Mouse (Mus musculus): ENCODE measurements at regions not wholly inside any gene's neighbourhood (a gene's known extent, or its start where the extent isn't known, plus 50 kb on each side); places are given as distances from the start of the nearest gene placed in this dataset.

DNA sequence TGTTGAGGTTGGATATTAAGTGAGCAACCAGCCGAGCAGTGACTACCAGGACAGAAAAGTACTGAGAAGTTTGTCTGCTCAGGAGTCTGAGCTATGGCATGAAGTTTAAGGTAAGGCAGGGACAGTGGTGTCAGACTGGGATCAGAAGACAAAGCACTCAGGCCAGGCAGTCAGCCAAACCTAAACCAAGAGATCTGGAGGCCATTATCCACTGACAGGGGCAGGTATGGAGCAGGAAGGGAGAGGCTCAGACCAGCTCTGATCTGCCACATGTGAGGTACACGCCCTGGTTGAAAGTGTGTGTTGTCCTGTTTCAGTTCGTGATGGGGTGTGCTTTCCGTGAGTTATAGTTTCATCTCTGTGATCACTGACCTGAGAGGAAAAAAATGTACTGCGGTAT is 437.2 kb upstream of the Trpc7 start:
- H3K4me3 ChIP-seq (ENCODE audit: low read depth, low read length) = no peak overlapping the region
- H3K4me2 ChIP-seq (ENCODE audit: low read depth, severe bottlenecking) = no peak overlapping the region
- H3K4me1 ChIP-seq (ENCODE audit: control insufficient read depth, insufficient read depth, low read length) = no peaks in the 10 kb centered on the region
- no peak for ATAC-seq (ENCODE audit: insufficient number of reproducible peaks, low FRiP score, low TSS enrichment, low read depth)
- 90% methylated on average over 5 of the region's 5 CpGs for WGBS
- H3K27me3 ChIP-seq (ENCODE audit: control insufficient read depth, insufficient read depth, low read length) = no peaks in the 10 kb centered on the region
- no peak overlapping the region for H3K9ac ChIP-seq (ENCODE audit: low read length)
- H3K27ac ChIP-seq (replicated peaks; ENCODE audit: low read depth, low read length) = no peak overlapping the region
- H3K9me3 ChIP-seq (ENCODE audit: control insufficient read depth, low read length) = no peaks in the 10 kb centered on the region
- no peaks in the 10 kb centered on the region for H3K36me3 ChIP-seq (ENCODE audit: control insufficient read depth, insufficient read depth, low read length)
- no peak for DNase-seq (ENCODE audit: low spot score)

DNA sequence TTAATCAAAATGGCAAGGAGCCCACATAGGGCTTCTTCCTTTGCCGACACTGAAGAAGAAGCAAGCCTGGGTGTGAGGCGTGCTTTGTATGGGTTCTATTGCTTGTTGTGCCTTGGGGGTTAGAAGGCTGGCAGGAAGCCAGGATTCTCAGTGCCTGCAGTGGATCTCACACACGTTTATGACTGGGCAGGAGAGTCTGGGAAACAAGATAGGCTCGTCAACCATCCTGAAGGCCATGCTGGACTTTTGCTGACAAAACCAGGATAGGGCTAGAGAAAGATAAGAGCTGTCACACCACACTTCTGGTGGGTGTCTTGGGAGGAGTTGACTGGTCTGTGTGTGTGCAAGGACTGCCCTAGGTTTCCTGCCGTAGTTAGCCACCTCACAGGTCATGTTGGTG is 436.1 kb upstream of the Trpc7 start:
- Histone ChIP-seq H3K4me3 (ENCODE audit: low read depth, low read length) (no peak overlapping the region), H3K9me3 (ENCODE audit: control insufficient read depth, low read length) (no peaks in the 10 kb centered on the region)

DNA sequence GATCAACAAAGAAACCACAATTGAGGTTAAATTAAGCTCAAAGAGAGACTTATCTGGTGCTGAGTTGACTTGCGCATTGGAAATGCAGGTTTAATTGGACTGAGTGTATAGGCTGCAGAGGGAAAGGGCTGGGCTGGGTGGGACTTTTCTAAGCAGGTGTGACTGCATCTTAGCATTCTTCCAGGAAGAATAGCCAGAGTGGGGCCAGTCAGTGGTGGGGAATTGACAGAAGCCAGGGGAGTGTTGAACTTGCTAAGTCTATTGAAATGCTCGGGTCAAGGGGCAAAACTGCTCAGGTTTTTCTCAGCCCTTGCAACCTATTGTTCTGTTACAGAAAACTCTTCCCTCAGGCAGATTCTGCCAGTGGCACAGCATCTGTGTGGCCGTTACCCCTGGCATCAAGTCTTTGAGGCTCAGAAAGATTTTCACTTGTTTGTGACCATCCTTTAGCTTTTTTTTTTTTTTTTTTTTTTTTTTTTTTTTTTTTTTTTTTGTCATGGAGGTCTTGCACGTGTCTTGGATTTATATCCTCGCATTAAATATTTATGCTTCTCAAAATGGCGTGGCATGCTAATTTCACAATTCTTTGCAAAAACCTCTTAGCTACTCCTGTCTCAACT is 429.6 kb upstream of the Trpc7 start:
- H3K9ac ChIP-seq (ENCODE audit: low read length) = no peak overlapping the region
- H3K4me1 ChIP-seq (ENCODE audit: control insufficient read depth, insufficient read depth, low read length) = no peaks in the 10 kb centered on the region
- no peaks in the 10 kb centered on the region for H3K27me3 ChIP-seq (ENCODE audit: control insufficient read depth, insufficient read depth, low read length)
- H3K4me3 ChIP-seq (ENCODE audit: low read depth, low read length) = no peak overlapping the region
- DNase-seq (ENCODE audit: low spot score) (no peak), ATAC-seq (ENCODE audit: insufficient number of reproducible peaks, low FRiP score, low TSS enrichment, low read depth) (no peak)
- 82% methylated on average over 6 of the region's 6 CpGs for WGBS
- H3K4me2 ChIP-seq (ENCODE audit: low read depth, severe bottlenecking) = no peak overlapping the region
- no peak overlapping the region for H3K27ac ChIP-seq (replicated peaks; ENCODE audit: low read depth, low read length)
- H3K9me3 ChIP-seq (ENCODE audit: control insufficient read depth, low read length) = no peaks in the 10 kb centered on the region
- no peaks in the 10 kb centered on the region for H3K36me3 ChIP-seq (ENCODE audit: control insufficient read depth, insufficient read depth, low read length)

More for the DNA sequence above, 436.1 kb upstream of the Trpc7 start:
- DNase-seq (ENCODE audit: low spot score) (no peak), ATAC-seq (ENCODE audit: insufficient number of reproducible peaks, low FRiP score, low TSS enrichment, low read depth) (no peak)
- no peak overlapping the region for H3K27ac ChIP-seq (replicated peaks; ENCODE audit: low read depth, low read length)
- H3K4me2 ChIP-seq (ENCODE audit: low read depth, severe bottlenecking) = no peak overlapping the region
- no peaks in the 10 kb centered on the region for H3K36me3 ChIP-seq (ENCODE audit: control insufficient read depth, insufficient read depth, low read length)
- 71% methylated on average over 5 of the region's 5 CpGs for WGBS
- no peaks in the 10 kb centered on the region for H3K27me3 ChIP-seq (ENCODE audit: control insufficient read depth, insufficient read depth, low read length)
- no peak overlapping the region for H3K9ac ChIP-seq (ENCODE audit: low read length)
- H3K4me1 ChIP-seq (ENCODE audit: control insufficient read depth, insufficient read depth, low read length) = no peaks in the 10 kb centered on the region

DNA sequence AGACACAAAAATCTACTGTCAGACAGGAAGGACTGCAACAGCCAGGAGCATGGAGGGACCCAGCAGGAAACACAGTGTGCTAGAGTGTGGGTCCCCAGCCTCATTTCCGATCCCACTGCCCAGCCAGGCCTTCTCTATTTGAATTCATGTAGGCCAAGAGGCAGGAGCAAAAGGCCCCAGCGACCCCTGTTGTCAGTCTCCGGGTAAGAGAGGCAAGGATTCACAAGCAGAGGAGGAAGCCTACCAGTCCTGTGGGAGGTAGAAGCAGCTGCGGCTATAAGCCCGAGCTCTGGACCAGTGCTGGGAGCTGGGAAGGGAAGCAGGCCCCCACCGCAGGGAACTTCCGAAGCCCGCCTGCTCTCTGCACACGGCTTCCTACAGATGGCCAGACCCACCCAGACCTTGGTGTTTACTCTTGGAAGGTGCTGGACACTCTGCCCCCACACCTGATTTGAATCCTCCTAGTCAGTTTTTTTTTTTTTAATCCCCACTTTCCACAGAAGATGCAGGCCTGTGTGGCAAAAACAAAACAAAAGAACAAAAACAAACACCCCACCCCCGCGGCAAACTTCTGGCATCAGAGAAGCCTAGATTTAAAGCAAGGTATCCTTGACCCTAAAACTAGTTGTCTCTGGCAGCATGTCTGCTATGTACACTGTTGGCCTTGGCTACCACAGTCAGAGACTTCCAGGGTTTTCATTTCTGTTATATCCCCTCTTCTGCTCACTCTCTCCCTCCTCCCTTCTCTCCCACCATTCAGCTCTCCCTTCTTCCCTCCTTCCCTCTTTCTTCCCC is 420.6 kb upstream of the Trpc7 start:
- Histone ChIP-seq H3K9ac (ENCODE audit: low read length) (peak overlapping the region; percentile 59; the same call in 1 of the 2 replicates), H3K9me3 (ENCODE audit: control insufficient read depth, low read length) (no peaks in the 10 kb centered on the region), H3K27me3 (ENCODE audit: control insufficient read depth, insufficient read depth, low read length) (no peaks in the 10 kb centered on the region), H3K36me3 (ENCODE audit: control insufficient read depth, insufficient read depth, low read length) (no peaks in the 10 kb centered on the region), H3K4me1 (ENCODE audit: control insufficient read depth, insufficient read depth, low read length) (peaks cover 4% of the 10 kb centered on the region), H3K4me2 (ENCODE audit: low read depth, severe bottlenecking) (no peak overlapping the region), H3K4me3 (ENCODE audit: low read depth, low read length) (no peak overlapping the region), H3K27ac (replicated peaks; ENCODE audit: low read depth, low read length) (no peak overlapping the region; the same call in 1 of the 2 replicates)
- no peak for ATAC-seq (ENCODE audit: insufficient number of reproducible peaks, low FRiP score, low TSS enrichment, low read depth)
- peak; percentile 54 for DNase-seq (ENCODE audit: low spot score)
- WGBS = 25% methylated on average over 11 of the region's 11 CpGs

DNA sequence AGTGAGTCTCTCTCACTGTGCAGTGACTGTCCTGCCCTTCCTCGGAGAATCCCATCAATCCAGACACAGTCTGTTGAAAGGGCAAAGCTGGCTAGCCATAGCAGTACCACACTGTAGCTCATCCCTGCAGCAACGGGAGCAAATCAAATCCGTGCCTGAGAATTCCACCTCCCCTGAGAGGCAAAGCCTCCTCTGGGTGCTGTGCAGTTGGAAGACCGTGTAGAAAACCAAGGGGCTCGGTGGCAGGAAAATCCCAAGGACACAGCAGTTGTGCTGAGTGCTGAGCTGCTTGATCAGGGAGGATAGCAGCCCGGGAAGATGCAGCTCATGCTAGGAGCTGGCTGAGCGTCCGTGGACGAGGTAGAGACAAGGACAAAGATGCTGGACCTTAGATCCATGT is 418.7 kb upstream of the Trpc7 start:
- Histone ChIP-seq H3K9me3 (ENCODE audit: control insufficient read depth, low read length) (no peaks in the 10 kb centered on the region), H3K27me3 (ENCODE audit: control insufficient read depth, insufficient read depth, low read length) (no peaks in the 10 kb centered on the region), H3K4me1 (ENCODE audit: control insufficient read depth, insufficient read depth, low read length) (peaks cover 4% of the 10 kb centered on the region), H3K4me2 (ENCODE audit: low read depth, severe bottlenecking) (no peak overlapping the region), H3K9ac (ENCODE audit: low read length) (no peak overlapping the region), H3K4me3 (ENCODE audit: low read depth, low read length) (no peak overlapping the region), H3K27ac (replicated peaks; ENCODE audit: low read depth, low read length) (no peak overlapping the region), H3K36me3 (ENCODE audit: control insufficient read depth, insufficient read depth, low read length) (no peaks in the 10 kb centered on the region)
- DNase-seq (ENCODE audit: low spot score) (no peak), ATAC-seq (ENCODE audit: insufficient number of reproducible peaks, low FRiP score, low TSS enrichment, low read depth) (no peak)
- 56% methylated on average over 9 of the region's 9 CpGs for WGBS

- H3K4me1 ChIP-seq (ENCODE audit: control insufficient read depth, insufficient read depth, low read length) = peaks cover 4% of the 10 kb centered on the region
- WGBS = 58% methylated on average over 2 of the region's 2 CpGs
- no peak overlapping the region for H3K9ac ChIP-seq (ENCODE audit: low read length)
- no peaks in the 10 kb centered on the region for H3K9me3 ChIP-seq (ENCODE audit: control insufficient read depth, low read length)
- no peaks in the 10 kb centered on the region for H3K27me3 ChIP-seq (ENCODE audit: control insufficient read depth, insufficient read depth, low read length)
- H3K27ac ChIP-seq (replicated peaks; ENCODE audit: low read depth, low read length) = no peak overlapping the region
- ATAC-seq (ENCODE audit: insufficient number of reproducible peaks, low FRiP score, low TSS enrichment, low read depth) = no peak
- no peak overlapping the region for H3K4me2 ChIP-seq (ENCODE audit: low read depth, severe bottlenecking)
- no peak for DNase-seq (ENCODE audit: low spot score)
- no peaks in the 10 kb centered on the region for H3K36me3 ChIP-seq (ENCODE audit: control insufficient read depth, insufficient read depth, low read length)
- H3K4me3 ChIP-seq (ENCODE audit: low read depth, low read length) = no peak overlapping the region
Measured at GRCm38 (mm10) chr13:57313731-57314130, 417.9 kb upstream of the Trpc7 start.

DNA sequence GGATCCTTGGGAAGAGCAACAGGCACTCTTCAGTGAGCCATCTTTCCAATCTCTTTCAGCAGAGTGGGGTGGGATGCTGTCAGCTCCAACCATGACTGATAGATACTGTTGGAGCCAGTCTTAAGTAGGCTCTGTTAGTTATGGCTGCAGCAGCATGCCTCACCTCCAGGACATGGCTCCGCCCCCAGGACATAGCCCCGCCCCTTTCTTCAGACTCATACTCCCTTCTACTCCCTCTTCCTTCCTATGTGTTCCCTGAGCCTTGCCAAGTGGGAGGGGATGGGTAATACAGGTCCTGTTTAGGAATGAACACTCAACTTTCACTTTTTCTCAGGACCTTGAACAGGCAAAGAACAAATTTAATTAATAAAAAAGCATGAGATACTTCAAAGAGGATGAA is 415.4 kb upstream of the Trpc7 start:
- Histone ChIP-seq H3K4me2 (ENCODE audit: low read depth, severe bottlenecking) (no peak overlapping the region), H3K9ac (ENCODE audit: low read length) (no peak overlapping the region), H3K4me3 (ENCODE audit: low read depth, low read length) (no peak overlapping the region), H3K36me3 (ENCODE audit: control insufficient read depth, insufficient read depth, low read length) (no peaks in the 10 kb centered on the region), H3K4me1 (ENCODE audit: control insufficient read depth, insufficient read depth, low read length) (peaks cover 4% of the 10 kb centered on the region), H3K27me3 (ENCODE audit: control insufficient read depth, insufficient read depth, low read length) (no peaks in the 10 kb centered on the region), H3K9me3 (ENCODE audit: control insufficient read depth, low read length) (no peaks in the 10 kb centered on the region), H3K27ac (replicated peaks; ENCODE audit: low read depth, low read length) (no peak overlapping the region)
- 46% methylated on average over 2 of the region's 2 CpGs for WGBS
- ATAC-seq (ENCODE audit: insufficient number of reproducible peaks, low FRiP score, low TSS enrichment, low read depth) = no peak
- no peak for DNase-seq (ENCODE audit: low spot score)

DNA sequence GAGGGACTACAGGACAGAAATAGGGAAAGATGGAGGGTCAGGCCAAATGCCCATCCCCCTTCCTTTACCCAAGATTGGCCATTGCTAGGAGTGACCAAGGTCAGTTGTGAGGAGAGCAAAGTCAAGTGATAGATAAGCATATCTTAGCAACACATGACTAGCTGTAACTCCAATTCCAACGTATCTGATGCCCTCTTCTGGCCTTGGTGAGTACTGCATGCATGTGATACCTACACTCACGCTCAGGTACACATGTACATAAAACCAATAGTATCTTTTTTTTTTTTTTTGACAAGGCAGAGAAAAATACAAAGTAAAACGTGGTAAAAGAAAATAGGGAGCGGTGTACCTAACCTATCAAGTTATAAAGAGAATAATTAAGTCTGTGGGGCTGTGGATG is 413.8 kb upstream of the Trpc7 start:
- Histone ChIP-seq H3K27me3 (ENCODE audit: control insufficient read depth, insufficient read depth, low read length) (no peaks in the 10 kb centered on the region), H3K4me3 (ENCODE audit: low read depth, low read length) (no peak overlapping the region), H3K9me3 (ENCODE audit: control insufficient read depth, low read length) (no peaks in the 10 kb centered on the region), H3K27ac (replicated peaks; ENCODE audit: low read depth, low read length) (no peak overlapping the region), H3K4me2 (ENCODE audit: low read depth, severe bottlenecking) (no peak overlapping the region), H3K4me1 (ENCODE audit: control insufficient read depth, insufficient read depth, low read length) (peaks cover 3% of the 10 kb centered on the region; the same call in 1 of the 2 replicates), H3K36me3 (ENCODE audit: control insufficient read depth, insufficient read depth, low read length) (no peaks in the 10 kb centered on the region), H3K9ac (ENCODE audit: low read length) (no peak overlapping the region)
- DNase-seq (ENCODE audit: low spot score) (no peak), ATAC-seq (ENCODE audit: insufficient number of reproducible peaks, low FRiP score, low TSS enrichment, low read depth) (no peak)
- 90% methylated on average over 4 of the region's 4 CpGs for WGBS
